Mouse (Mus musculus) CH12.LX (cell line): Measurements from ENCODE around the gene Egf.

Experiments
- CTCF ChIP-seq, 2 experiments: IDR thresholded peaks in 1 of 2; conservative IDR thresholded peaks in 1 of 2; 2 replicates each; pipeline ENCODE4 v1.5.1; 2011 to 2012; ENCODE audit warnings: low read depth in 2 of 2, low read length in 2 of 2, improper control_type of control experiment in 1 of 2, inconsistent platforms in 1 of 2, mild to moderate bottlenecking in 1 of 2, moderate library complexity in 1 of 2
- EP300 ChIP-seq: IDR thresholded peaks from 2 replicates; pipeline ENCODE4 v1.6.1; 2011; ENCODE audit warnings: low read length, improper control_type of control experiment
- KAT2A ChIP-seq: IDR thresholded peaks from 2 replicates; pipeline ENCODE4 v1.6.1; 2012; ENCODE audit warnings: low read length, improper control_type of control experiment, inconsistent platforms; ENCODE audit not compliant: insufficient replicate concordance
- MAX ChIP-seq: IDR thresholded peaks from 2 replicates; pipeline ENCODE4 v1.6.1; 2011; ENCODE audit warnings: low read length, improper control_type of control experiment
- POLR2A ChIP-seq: IDR thresholded peaks from 2 replicates; pipeline ENCODE4 v1.6.1; 2011; ENCODE audit warnings: low read depth, mild to moderate bottlenecking, improper control_type of control experiment, low read length
- SMC3 ChIP-seq: IDR thresholded peaks from 2 replicates; pipeline ENCODE4 v1.6.1; 2011; ENCODE audit warnings: low read depth, low read length, improper control_type of control experiment
- UBTF ChIP-seq: IDR thresholded peaks from 2 replicates; pipeline ENCODE4 v1.6.1; 2012; ENCODE audit warnings: low read depth, mild to moderate bottlenecking, inconsistent platforms, low read length, improper control_type of control experiment, moderate library complexity
- USF1 ChIP-seq: IDR thresholded peaks from 2 replicates; pipeline ENCODE4 v1.6.1; 2014; ENCODE audit warnings: low read depth, mild to moderate bottlenecking, inconsistent platforms, low read length, improper control_type of control experiment
- ZNF384 ChIP-seq: IDR thresholded peaks from 2 replicates; pipeline ENCODE4 v1.6.1; 2012; ENCODE audit warnings: low read depth, low read length, improper control_type of control experiment, inconsistent platforms

GRCm38 (mm10) chr3:129650293-129650612 lies 104.9 kb downstream of the Egf start:
- TF ChIP-seq CTCF (conservative IDR thresholded peaks at IDR 0.05 in 1 of 2, IDR thresholded peaks at IDR 0.05 in 1 of 2; ENCODE audit: low read depth in 2 of 2, low read length in 2 of 2) (no peak), POLR2A (no peak), USF1 (no peak), MAX (no peak), UBTF (no peak), SMC3 (no peak), EP300 (no peak), KAT2A (no peak), ZNF384 (no peak)
